In the genomic region with DNA sequence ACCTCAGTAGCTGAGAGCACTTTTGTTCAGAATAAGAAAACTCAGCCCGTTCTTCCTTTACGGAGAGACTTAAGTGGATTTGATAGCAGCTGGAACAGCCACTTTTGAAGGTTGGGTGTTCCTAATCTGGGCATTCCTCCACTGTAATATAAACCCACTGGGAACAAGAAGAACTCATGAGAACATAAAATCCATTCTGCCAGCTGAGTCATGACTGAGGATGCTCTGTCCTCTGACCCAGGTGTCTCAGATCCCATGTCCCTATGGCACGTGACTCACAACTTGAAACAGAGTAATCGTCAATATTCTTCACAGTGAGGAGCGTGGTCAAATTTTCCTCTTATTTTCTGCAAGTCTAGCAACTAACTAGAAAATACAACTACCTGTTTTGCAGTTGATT, we compare ENCODE assay signal across 35 mouse cellular contexts.
"Had no signal": no experiment of that assay in that cellular context is flagged by ENCODE, and none has a peak within 500 bp of the region (broad histone marks: within the 10 kb centered on the region; RNA-seq: fewer than 3 reads in every experiment).

No protein-coding gene starts in this region.

- H3K27me3 ChIP-seq: heart, embryonic 12.5 days; heart, embryonic 13.5 days; heart, embryonic 15.5 days; hindbrain, embryonic 13.5 days; hindbrain, embryonic 15.5 days; intestine, embryonic 15.5 days; kidney, embryonic 15.5 days had no signal

- H3K4me3 ChIP-seq: heart, embryonic 10.5 days; heart, embryonic 12.5 days; heart, embryonic 13.5 days; heart, embryonic 15.5 days; hindbrain, embryonic 10.5 days; hindbrain, embryonic 13.5 days; hindbrain, embryonic 15.5 days; intestine, embryonic 15.5 days; kidney, embryonic 15.5 days; layer of hippocampus, adult 2 months; left cerebral cortex, adult 2 months had no signal

- DNase-seq: heart, postnatal 10 days; heart, postnatal 14 days; heart, postnatal 36 days; heart, postnatal 4 days; kidney, adult 11 months; kidney, adult 18-20 months; kidney, adult 2 months; kidney, adult 8-10 months; kidney, adult 9 months; kidney, postnatal 10 days; kidney, postnatal 14 days; kidney, postnatal 25 days; kidney, postnatal 36 days; kidney, postnatal 4 days; layer of hippocampus, adult 9-11 months; layer of hippocampus, postnatal 36 days had no signal

- H3K36me3 ChIP-seq: heart, embryonic 10.5 days; heart, embryonic 12.5 days; heart, embryonic 13.5 days; heart, embryonic 15.5 days; hindbrain, embryonic 10.5 days; hindbrain, embryonic 13.5 days; hindbrain, embryonic 15.5 days; intestine, embryonic 15.5 days; kidney, embryonic 15.5 days had no signal

- H3K9me3 ChIP-seq: heart, embryonic 10.5 days; heart, embryonic 12.5 days; heart, embryonic 13.5 days; heart, embryonic 15.5 days; hindbrain, embryonic 10.5 days; hindbrain, embryonic 13.5 days; hindbrain, embryonic 15.5 days; intestine, embryonic 15.5 days; kidney, embryonic 15.5 days had no signal

- ATAC-seq: hindbrain, embryonic 16.5 days; hindbrain, postnatal 0 days; inflammation-experienced regulatory T-cells, adult 6 months; intestine, embryonic 15.5 days; intestine, embryonic 16.5 days; intestine, postnatal 0 days had no signal

- H3K27ac ChIP-seq: heart, embryonic 10.5 days; heart, embryonic 13.5 days; heart, embryonic 15.5 days; hindbrain, embryonic 10.5 days; hindbrain, embryonic 13.5 days; hindbrain, embryonic 14.5 days; hindbrain, embryonic 15.5 days; hindbrain, postnatal 0 days; intestine, embryonic 15.5 days; kidney, embryonic 15.5 days; kidney, postnatal 0 days; layer of hippocampus, adult 2 months; left cerebral cortex, adult 2 months had no signal

- H3K4me1 ChIP-seq: heart, embryonic 10.5 days; heart, embryonic 12.5 days; heart, embryonic 13.5 days; hindbrain, embryonic 10.5 days; hindbrain, embryonic 13.5 days; hindbrain, embryonic 15.5 days; intestine, embryonic 15.5 days had no signal

- H3K4me2 ChIP-seq: heart, embryonic 11.5 days; heart, embryonic 12.5 days; heart, embryonic 13.5 days; heart, embryonic 15.5 days; hindbrain, embryonic 13.5 days; hindbrain, embryonic 14.5 days; hindbrain, embryonic 15.5 days; intestine, embryonic 15.5 days; kidney, embryonic 15.5 days had no signal

- H3K9ac ChIP-seq: heart, embryonic 12.5 days; heart, embryonic 13.5 days; heart, embryonic 15.5 days; hindbrain, embryonic 13.5 days; hindbrain, embryonic 14.5 days; hindbrain, embryonic 15.5 days; intestine, embryonic 15.5 days; kidney, embryonic 15.5 days had no signal
